Mouse (Mus musculus) megakaryocyte, adult 5-6 weeks (primary cell): ENCODE measurements at regions not wholly inside any gene's neighbourhood (a gene's known extent, or its start where the extent isn't known, plus 50 kb on each side); places are given as distances from the start of the nearest gene placed in this dataset.

Experiments used
- ATAC-seq: 2 replicates; pipeline ENCODE4 v1.8.0; 2016; ENCODE audit warnings: mild to moderate bottlenecking, inconsistent platforms; ENCODE audit not compliant: poor library complexity, severe bottlenecking

- ATAC-seq = no peak
Observed at GRCm38 (mm10) chr17:7633382-7634290, 193.5 kb downstream of the Fndc1 start.

DNA sequence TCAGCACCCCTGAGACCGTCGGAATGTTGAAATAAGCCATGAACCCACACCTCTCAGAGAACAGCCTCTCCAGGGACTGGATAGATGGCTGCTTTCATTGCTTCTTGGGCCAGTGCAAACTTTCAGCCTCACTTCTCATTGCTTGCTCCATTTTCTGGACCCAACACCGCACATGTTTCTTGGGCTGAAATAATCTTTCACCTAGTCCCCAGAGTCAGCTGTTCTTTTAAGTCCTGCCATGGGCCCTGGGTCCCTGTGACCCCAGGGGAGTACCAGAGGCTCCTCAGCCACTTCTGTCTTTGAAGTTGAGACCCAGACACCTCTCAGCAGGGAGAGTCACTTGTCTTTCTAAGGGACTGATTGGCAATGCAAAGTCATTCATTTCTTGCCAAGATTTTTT is 201.4 kb downstream of the Fndc1 start:
- no peak for ATAC-seq

DNA sequence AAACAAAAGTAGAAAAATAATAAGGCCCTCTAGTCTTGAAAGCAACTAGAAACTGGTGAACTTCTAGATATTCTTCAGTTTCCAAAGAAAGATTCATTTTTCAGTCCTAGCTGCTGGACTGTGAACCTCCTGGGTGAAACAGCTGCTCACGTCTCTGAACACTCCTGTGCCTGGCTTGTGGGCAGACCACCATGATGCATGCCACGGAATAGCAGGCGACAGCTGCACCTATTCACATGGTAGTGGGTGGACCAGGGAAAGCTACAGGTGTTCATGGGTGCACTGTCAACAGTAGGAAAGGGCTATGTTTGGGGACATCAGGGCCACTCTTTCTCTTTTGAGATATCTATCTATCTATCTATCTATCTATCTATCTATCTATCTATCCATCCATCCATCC is 203.7 kb downstream of the Fndc1 start:
- no peak for ATAC-seq

- no peak for ATAC-seq
Observed at GRCm38 (mm10) chr17:7621262-7621661, 205.8 kb downstream of the Fndc1 start.

DNA sequence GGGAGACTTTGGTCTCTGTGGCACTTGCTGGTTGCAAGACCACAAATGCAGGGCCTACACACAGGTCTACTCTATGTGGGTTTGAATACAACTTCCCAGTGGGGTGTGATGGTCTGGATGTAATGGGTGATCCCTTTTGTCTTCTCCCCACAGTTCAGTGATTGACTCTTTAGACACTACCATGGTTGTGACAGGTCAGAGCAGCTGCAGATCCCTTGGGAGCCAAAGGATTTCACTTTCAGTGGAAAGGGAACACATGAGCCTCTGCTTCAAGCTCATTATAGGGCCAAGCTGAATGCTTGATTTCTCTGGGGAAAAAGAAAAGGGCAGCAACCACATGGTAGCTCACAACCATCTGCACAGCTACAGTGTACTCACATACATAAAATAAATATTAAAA is 206.9 kb downstream of the Fndc1 start:
- ATAC-seq = no peak

- ATAC-seq = no peak
Observed at GRCm38 (mm10) chr17:7619641-7620040, 207.5 kb downstream of the Fndc1 start.

DNA sequence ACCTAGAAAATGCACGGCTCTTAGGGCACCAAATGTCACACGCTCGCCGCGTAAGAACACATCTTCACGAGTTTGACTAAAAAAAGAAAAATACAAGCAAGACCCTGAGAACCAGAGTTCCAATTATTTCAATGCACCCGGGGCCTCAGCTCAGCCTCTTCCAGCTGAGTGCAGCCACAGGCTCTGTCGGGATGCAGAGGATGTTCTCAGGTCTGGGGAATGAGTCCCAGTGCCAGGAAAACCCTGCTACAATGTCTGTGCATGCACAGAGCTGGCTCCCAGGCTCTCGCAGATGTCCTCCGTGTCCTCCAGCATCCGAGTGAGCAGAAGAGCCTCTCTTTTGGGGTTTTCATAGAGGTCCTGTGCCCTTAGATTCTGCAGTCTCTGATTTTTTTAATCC is 219.1 kb downstream of the Fndc1 start:
- no peak for ATAC-seq

DNA sequence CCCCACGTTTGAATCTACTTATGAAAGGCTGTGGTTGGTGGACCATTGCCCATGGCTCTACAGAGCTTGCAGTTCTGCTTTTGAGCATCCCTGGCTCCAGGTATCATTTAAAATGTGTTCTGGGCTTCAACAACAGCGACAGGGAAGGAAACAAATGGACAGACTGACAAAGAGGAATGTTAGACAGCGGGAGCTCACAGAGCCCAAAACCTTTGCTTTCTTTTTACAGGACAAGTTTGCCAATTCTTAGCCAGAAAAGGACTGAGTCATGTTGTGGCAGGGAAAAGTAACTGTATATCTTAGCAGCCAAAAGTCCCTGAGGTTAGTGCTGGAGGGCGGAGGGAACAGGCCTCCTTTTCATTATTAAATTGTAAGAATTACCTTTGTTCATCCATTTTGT is 219.7 kb downstream of the Fndc1 start:
- ATAC-seq = no peak

GRCm38 (mm10) chr17:7604813-7605504 is 219.7 kb upstream of the Unc93a2 start:
- no peak for ATAC-seq

DNA sequence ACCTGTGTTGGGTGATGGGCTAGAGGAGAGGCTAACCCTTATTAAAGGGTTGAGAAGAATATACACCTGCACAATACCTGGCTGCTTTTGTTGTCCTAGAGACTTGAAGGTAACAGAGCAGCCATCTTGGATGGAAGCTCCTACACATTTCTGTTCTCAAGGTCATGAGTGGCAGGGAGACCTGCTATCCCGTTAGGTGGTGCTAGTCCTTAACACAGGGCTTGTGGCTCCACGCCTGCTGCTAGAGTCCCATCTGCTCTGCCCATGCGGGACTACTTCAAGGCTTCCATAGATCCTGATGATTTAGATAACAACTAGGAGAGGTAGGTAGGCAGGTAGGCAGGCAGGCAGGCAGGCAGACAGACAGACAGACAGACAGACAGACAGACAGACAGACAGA is 218.8 kb upstream of the Unc93a2 start:
- no peak for ATAC-seq

GRCm38 (mm10) chr17:7600555-7600954 is 215.3 kb upstream of the Unc93a2 start:
- ATAC-seq = no peak

GRCm38 (mm10) chr17:7597481-7597880 is 212.2 kb upstream of the Unc93a2 start:
- ATAC-seq = no peak

- ATAC-seq = no peak
Observed at GRCm38 (mm10) chr17:7594801-7595200, 209.5 kb upstream of the Unc93a2 start.

DNA sequence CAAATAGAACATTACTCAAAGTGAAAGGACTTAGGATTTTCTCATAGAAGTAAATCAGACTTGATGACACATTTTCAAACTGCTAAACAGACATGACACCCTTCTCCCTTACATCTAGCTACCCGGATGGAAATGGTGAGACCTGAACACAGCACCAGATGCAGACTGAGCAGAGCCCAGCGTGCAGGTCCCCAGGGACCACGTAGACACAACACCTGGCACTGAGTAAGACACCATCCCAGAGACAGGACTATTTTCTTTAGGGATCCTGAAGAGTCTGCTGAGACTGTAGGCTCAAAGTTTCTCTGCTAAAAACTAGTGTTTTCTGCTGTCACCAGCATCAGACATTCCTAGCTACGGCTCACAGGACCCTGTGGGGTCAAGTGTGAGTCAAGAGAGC is 207.2 kb upstream of the Unc93a2 start:
- no peak for ATAC-seq

GRCm38 (mm10) chr17:7582866-7583398 is 197.7 kb upstream of the Unc93a2 start:
- no peak for ATAC-seq

DNA sequence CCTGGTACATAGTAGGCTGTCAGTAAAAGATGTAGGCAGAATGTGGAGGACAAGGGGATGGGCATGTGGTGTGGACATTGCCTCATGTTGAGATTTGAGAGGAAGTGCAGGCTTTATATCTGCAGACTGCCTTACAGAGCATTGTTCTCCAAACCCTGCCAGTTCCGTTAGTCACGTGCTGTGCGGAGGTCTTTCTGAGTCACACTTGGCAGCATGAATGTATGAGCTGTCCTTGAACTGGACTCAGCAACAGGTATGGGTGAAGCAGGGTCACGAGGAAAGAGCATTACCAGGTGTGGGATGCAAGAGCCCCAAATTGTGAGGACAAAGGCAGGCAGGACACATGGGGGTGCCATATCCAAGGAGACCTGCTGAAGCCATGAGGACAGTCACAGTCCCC is 193.8 kb upstream of the Unc93a2 start:
- ATAC-seq = peak; percentile 38; the same call in 1 of the 2 replicates

- peak; percentile 70 for ATAC-seq
Observed at GRCm38 (mm10) chr17:7578003-7578402, 192.7 kb upstream of the Unc93a2 start.

DNA sequence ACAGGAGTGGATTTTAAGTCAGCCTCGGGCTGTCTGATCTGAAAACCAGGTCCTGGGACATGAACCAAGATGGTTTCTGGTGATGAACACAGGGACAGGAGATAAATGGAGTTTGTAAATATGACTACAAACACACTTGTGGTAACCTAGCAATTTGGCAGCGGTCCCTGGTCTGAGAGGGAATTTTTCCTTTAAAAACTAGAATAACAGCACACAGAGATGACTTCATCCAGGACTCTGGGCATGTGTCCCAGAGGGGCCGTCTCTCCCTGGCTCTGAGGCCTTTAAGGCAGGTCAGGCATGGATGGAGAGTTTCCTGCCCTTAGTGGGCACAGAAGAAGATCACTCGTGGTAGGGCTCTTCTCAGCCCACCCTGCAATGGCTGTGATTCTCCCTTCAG is 192.0 kb upstream of the Unc93a2 start:
- no peak for ATAC-seq

- no peak for ATAC-seq
Observed at GRCm38 (mm10) chr17:7571481-7571880, 186.2 kb upstream of the Unc93a2 start.

GRCm38 (mm10) chr17:7568482-7568881 is 183.2 kb upstream of the Unc93a2 start:
- ATAC-seq = no peak

GRCm38 (mm10) chr17:7565771-7566170 is 180.5 kb upstream of the Unc93a2 start:
- no peak for ATAC-seq

DNA sequence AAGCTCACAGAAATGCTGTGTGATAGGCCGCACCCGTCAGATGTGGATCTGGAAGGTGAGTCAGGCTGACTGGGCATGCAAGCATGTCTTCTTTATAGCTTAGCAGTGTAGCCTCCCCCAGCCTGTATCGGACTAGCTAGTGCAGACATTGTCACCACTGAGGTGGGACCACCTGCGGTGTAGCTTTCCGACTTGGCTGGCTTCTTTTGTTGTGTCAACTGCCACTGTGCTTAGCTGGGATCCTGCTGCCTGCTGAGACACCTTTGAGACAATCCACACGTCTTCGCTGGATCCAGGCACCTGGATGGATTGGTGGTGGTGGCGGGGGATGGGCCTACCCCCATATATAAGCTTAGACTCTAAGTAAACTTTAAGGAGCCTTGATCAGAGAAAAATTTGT is 177.7 kb upstream of the Unc93a2 start:
- ATAC-seq = no peak
